Mouse (Mus musculus) MEL (cell line): Measurements from ENCODE around the gene Rgr. TPM values are rescaled to one million over a fixed set of nuclear protein-coding genes. Genes with fewer than 3 reads are reported as not detected.

Experiments used
- DNase-seq: peaks from one replicate; pipeline ENCODE4 v3.0.0; 2011; ENCODE audit warnings: low read depth, low spot score
- H3K27ac ChIP-seq: 2 replicates; pipeline ENCODE4 v1.5.1; 2012; ENCODE audit warnings: low read depth, mild to moderate bottlenecking, control low read depth, low read length, moderate library complexity; ENCODE audit not compliant: control insufficient read depth
- H3K27me3 ChIP-seq, 2 experiments: fragments of 150-350 bp in 1 of 2; sonication (generic) in 1 of 2; 2 replicates each; pipeline ENCODE4 v1.6.1; 2012; ENCODE audit warnings: low read length in 2 of 2, mild to moderate bottlenecking in 2 of 2, improper control_type of control experiment in 1 of 2, moderate library complexity in 1 of 2; ENCODE audit not compliant: insufficient read depth in 2 of 2, control insufficient read depth in 1 of 2
- H3K36me3 ChIP-seq, 2 experiments: 2 replicates each; pipeline ENCODE4 v1.6.1; 2012 to 2014; ENCODE audit warnings: low read length in 2 of 2, improper control_type of control experiment in 1 of 2, inconsistent platforms in 1 of 2, mild to moderate bottlenecking in 1 of 2; ENCODE audit not compliant: insufficient read depth in 2 of 2, control insufficient read depth in 1 of 2
- H3K4me1 ChIP-seq, 2 experiments: fragments of 150-350 bp in 1 of 2; sonication (generic) in 1 of 2; 2 replicates each; pipeline ENCODE4 v1.6.1; 2012; ENCODE audit warnings: low read length in 2 of 2, improper control_type of control experiment in 1 of 2, mild to moderate bottlenecking in 1 of 2; ENCODE audit not compliant: insufficient read depth in 2 of 2, control insufficient read depth in 1 of 2
- H3K4me3 ChIP-seq, 2 experiments: fragments of 150-350 bp in 1 of 2; sonication (generic) in 1 of 2; 2 replicates each; pipeline ENCODE4 v1.5.1; 2012; ENCODE audit warnings: low read depth in 2 of 2, low read length in 2 of 2, mild to moderate bottlenecking in 2 of 2, moderate library complexity in 2 of 2, control low read depth in 1 of 2, improper control_type of control experiment in 1 of 2; ENCODE audit not compliant: control insufficient read depth in 1 of 2, insufficient read depth in 1 of 2
- H3K79me2 ChIP-seq: 2 replicates; pipeline ENCODE4 v1.6.1; 2012; ENCODE audit warnings: mild to moderate bottlenecking, low read length, moderate library complexity; ENCODE audit not compliant: control insufficient read depth, poor library complexity, insufficient read depth
- H3K9ac ChIP-seq: 2 replicates; pipeline ENCODE4 v1.6.1; 2012; ENCODE audit warnings: low read depth, mild to moderate bottlenecking, control low read depth, low read length, moderate library complexity; ENCODE audit not compliant: control insufficient read depth, poor library complexity, severe bottlenecking
- H3K9me3 ChIP-seq: fragments of 150-350 bp; sonication (generic); replicated peaks from 2 replicates; pipeline ENCODE4 v1.6.1; 2012; ENCODE audit warnings: mild to moderate bottlenecking, low read length, improper control_type of control experiment, moderate library complexity; ENCODE audit not compliant: insufficient read depth
- CTCF ChIP-seq, 3 experiments: IDR thresholded peaks in 2 of 3; conservative IDR thresholded peaks in 1 of 3; 2 replicates each; pipeline ENCODE4 v1.5.1; 2011 to 2012; ENCODE audit warnings: low read length in 3 of 3, low read depth in 2 of 3, mild to moderate bottlenecking in 2 of 3, improper control_type of control experiment in 1 of 3, inconsistent platforms in 1 of 3, mixed read lengths in 1 of 3, moderate library complexity in 1 of 3; ENCODE audit not compliant: control insufficient read depth in 1 of 3, insufficient read depth in 1 of 3, poor library complexity in 1 of 3, severe bottlenecking in 1 of 3
- E2F4 ChIP-seq: IDR thresholded peaks from 2 replicates; pipeline ENCODE4 v1.6.1; 2011; ENCODE audit warnings: low read depth, low read length, improper control_type of control experiment, borderline replicate concordance
- ETS1 ChIP-seq: IDR thresholded peaks from 2 replicates; pipeline ENCODE4 v1.6.1; 2012; ENCODE audit warnings: low read depth, mild to moderate bottlenecking, inconsistent platforms, low read length, improper control_type of control experiment, moderate library complexity
- MXI1 ChIP-seq: IDR thresholded peaks from 2 replicates; pipeline ENCODE4 v1.6.1; 2011; ENCODE audit warnings: mild to moderate bottlenecking, low read depth, low read length, improper control_type of control experiment
- RAD21 ChIP-seq: IDR thresholded peaks from 2 replicates; pipeline ENCODE4 v1.6.1; 2011; ENCODE audit warnings: mild to moderate bottlenecking, low read depth, low read length, improper control_type of control experiment
- RCOR1 ChIP-seq: IDR thresholded peaks from 2 replicates; pipeline ENCODE4 v1.6.1; 2012; ENCODE audit warnings: low read depth, mild to moderate bottlenecking, inconsistent platforms, low read length, improper control_type of control experiment
- SMC3 ChIP-seq: IDR thresholded peaks from 2 replicates; pipeline ENCODE4 v1.6.1; 2011; ENCODE audit warnings: low read depth, low read length, improper control_type of control experiment
- TCF12 ChIP-seq: IDR thresholded peaks from 2 replicates; pipeline ENCODE4 v1.6.1; 2014; ENCODE audit warnings: low read depth, mild to moderate bottlenecking, inconsistent platforms, low read length, improper control_type of control experiment, moderate library complexity
- ZC3H11A ChIP-seq: IDR thresholded peaks from 2 replicates; pipeline ENCODE4 v1.6.1; 2012; ENCODE audit warnings: low read depth, mild to moderate bottlenecking, inconsistent platforms, low read length, improper control_type of control experiment
- polyA plus RNA-seq, 2 experiments: library from polyadenylated mRNA; stranded (reverse) in 1 of 2; unstranded in 1 of 2; fragments of >175 nt in 1 of 2; fragments of >200 nt in 1 of 2; gene quantifications; 2 replicates each; pipeline versions ENCODE4 v1.2.1 to v1.2.4; 2012; ENCODE audit warnings: low replicate concordance in 2 of 2, low read depth in 1 of 2; ENCODE audit not compliant: insufficient read length in 2 of 2, insufficient read depth in 1 of 2, missing spikeins in 1 of 2
- total RNA-seq: library from RNA; depleted of rRNA; stranded (reverse); fragments of 300-350 nt; gene quantifications from 2 replicates; pipeline ENCODE4 v1.2.3, GENCODE M21; 2012

Rgr gene
- total and polyA plus RNA-seq, 3 experiments = not detected

- H3K27me3 ChIP-seq = no peaks in the 10 kb centered on the region; a peak in 1 of 4 replicates
- H3K36me3 ChIP-seq = no peaks in the 10 kb centered on the region
- no peak overlapping the region for H3K27ac ChIP-seq
- H3K4me3 ChIP-seq = no peak overlapping the region
- DNase-seq = peak; percentile 61
- H3K9ac ChIP-seq = no peak overlapping the region
- TF ChIP-seq RAD21 = peak; percentile 81
- TF ChIP-seq ZC3H11A = peak; percentile 70
- peak; percentile 87 to 89 (median 88) for TF ChIP-seq CTCF (IDR thresholded peaks at IDR 0.05 in 2 of 3, conservative IDR thresholded peaks at IDR 0.05 in 1 of 3; ENCODE audit: control insufficient read depth in 1 of 3, insufficient read depth in 1 of 3, low read depth in 2 of 3, low read length in 3 of 3, poor library complexity in 1 of 3, severe bottlenecking in 1 of 3)
- peak; percentile 90 for TF ChIP-seq SMC3
- no peak for TF ChIP-seq TCF12
- H3K4me1 ChIP-seq = no peaks in the 10 kb centered on the region
- no peaks in the 10 kb centered on the region for H3K9me3 ChIP-seq
- no peaks in the 10 kb centered on the region for H3K79me2 ChIP-seq
Measured at GRCm38 (mm10) chr14:37033241-37033640, 15.5 kb downstream of the Rgr start.

DNA sequence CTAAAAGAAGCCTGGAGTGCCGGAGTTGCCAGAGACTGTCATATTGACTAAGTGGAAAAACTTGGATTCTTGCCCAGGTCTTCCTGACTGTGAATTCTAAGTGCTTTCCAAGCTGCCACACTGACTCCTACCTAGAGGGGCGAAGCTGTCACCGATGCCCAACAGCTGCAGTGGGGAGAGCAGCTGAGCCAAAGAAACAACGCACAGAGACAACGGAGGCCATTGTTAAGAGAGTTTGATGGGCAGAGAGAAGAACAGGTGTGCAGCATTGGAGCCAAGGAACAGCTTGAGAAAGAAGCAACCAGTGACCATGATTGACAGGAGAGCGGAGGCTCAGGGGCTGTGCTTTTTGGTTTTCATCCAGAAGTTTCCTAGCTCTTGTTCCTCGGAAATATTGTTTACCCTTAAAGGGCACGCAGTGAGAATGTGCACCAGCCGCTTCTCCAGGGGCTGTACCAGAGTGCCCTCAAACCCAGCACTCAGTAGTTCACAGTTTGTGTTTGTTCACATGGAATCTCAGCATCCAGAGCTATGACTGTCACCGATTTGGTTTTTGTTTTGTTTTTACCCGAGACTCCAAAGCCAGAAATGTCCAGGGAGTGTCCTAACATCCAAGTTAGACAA is 16.2 kb downstream of the Rgr start:
- Histone ChIP-seq H3K9ac (no peak overlapping the region), H3K4me1 (no peaks in the 10 kb centered on the region), H3K9me3 (no peaks in the 10 kb centered on the region), H3K36me3 (no peaks in the 10 kb centered on the region), H3K27ac (no peak overlapping the region), H3K79me2 (no peaks in the 10 kb centered on the region), H3K27me3 (no peaks in the 10 kb centered on the region; a peak in 1 of 4 replicates), H3K4me3 (no peak overlapping the region)
- DNase-seq = no peak
- TF ChIP-seq RCOR1 = no peak

DNA sequence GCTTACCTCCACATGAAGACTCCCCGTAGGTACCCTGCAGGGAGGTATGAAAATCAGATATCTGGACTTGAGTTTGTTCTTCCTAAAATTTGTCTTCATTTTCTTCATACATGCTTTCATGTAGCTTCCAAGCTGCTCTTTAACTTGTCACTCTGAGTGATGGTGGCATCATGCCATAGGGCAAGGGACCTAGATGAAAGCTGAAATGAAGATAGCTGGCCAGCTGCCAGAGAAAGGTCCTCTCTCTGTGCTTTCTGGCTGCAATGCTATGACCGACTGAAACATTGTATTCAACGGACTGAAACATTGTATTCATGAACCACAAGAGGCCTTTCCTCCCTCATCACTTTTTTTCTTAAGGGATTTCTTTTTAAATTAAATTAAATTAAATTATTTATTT is 20.2 kb downstream of the Rgr start:
- Histone ChIP-seq H3K36me3 (no peaks in the 10 kb centered on the region), H3K27me3 (no peaks in the 10 kb centered on the region), H3K79me2 (no peaks in the 10 kb centered on the region), H3K4me1 (no peaks in the 10 kb centered on the region), H3K9me3 (no peaks in the 10 kb centered on the region), H3K4me3 (no peak overlapping the region), H3K27ac (no peak overlapping the region), H3K9ac (no peak overlapping the region)
- DNase-seq = no peak
- no peak for TF ChIP-seq CTCF (IDR thresholded peaks at IDR 0.05 in 2 of 3, conservative IDR thresholded peaks at IDR 0.05 in 1 of 3; ENCODE audit: control insufficient read depth in 1 of 3, insufficient read depth in 1 of 3, low read depth in 2 of 3, low read length in 3 of 3, poor library complexity in 1 of 3, severe bottlenecking in 1 of 3)
- no peak for TF ChIP-seq E2F4
- no peak for TF ChIP-seq MXI1
- TF ChIP-seq ETS1 = no peak
